Mouse (Mus musculus) embryonic facial prominence, embryonic 10.5 days (tissue): Measurements from ENCODE around the gene Vrk1. TPM values are rescaled to one million over a fixed set of nuclear protein-coding genes. Genes with fewer than 3 reads are reported as not detected.

Experiments
- DNase-seq: peaks from one replicate; pipeline ENCODE4 v3.0.0-alpha.2; 2017; ENCODE audit warnings: low spot score
- H3K27ac ChIP-seq: fragments of 300-500 bp; sonication (generic); replicated peaks from 2 replicates; pipeline ENCODE4 v1.5.1; 2016; ENCODE audit warnings: mild to moderate bottlenecking
- H3K27me3 ChIP-seq: fragments of 300-500 bp; sonication (generic); replicated peaks from 2 replicates; pipeline ENCODE4 v1.6.1; 2016; ENCODE audit warnings: low read depth, mild to moderate bottlenecking; ENCODE audit not compliant: poor library complexity, severe bottlenecking
- H3K36me3 ChIP-seq: fragments of 300-500 bp; sonication (generic); replicated peaks from 2 replicates; pipeline ENCODE4 v1.6.1; 2016; ENCODE audit warnings: mild to moderate bottlenecking, moderate library complexity
- H3K4me1 ChIP-seq: fragments of 300-500 bp; sonication (generic); 2 replicates; pipeline ENCODE4 v1.6.1; 2016
- H3K4me3 ChIP-seq: fragments of 300-500 bp; sonication (generic); 2 replicates; pipeline ENCODE4 v1.5.1; 2016; ENCODE audit warnings: mild to moderate bottlenecking, moderate library complexity
- H3K9me3 ChIP-seq: fragments of 300-500 bp; sonication (generic); 2 replicates; pipeline ENCODE4 v1.6.1; 2016; ENCODE audit warnings: mild to moderate bottlenecking
- WGBS: fragments of 180-500 bp; shearing (Covaris S2); methylation state at CpG from one replicate; pipeline ENCODE4 v1.1.7; 2016; 5-methylcytosine and 5-hydroxymethylcytosine counted together
- polyA plus RNA-seq: library from polyadenylated mRNA; unstranded; fragments of >200 nt; fragmentation: Nextera tagmentation; extraction: Ambion mirVana; gene quantifications from 2 replicates; pipeline ENCODE4 v1.2.1, GENCODE M21; 2016

Gene Vrk1
- polyA plus RNA-seq, 1 experiment from 2014 or later = 113 TPM

GRCm38 (mm10) chr12:106107272-106107671 is 97.2 kb downstream of the Vrk1 start:
- no peaks in the 10 kb centered on the region for H3K36me3 ChIP-seq
- no peak for DNase-seq
- no peaks in the 10 kb centered on the region for H3K27me3 ChIP-seq
- 91% methylated on average over 14 of the region's 14 CpGs for WGBS
- no peak overlapping the region for H3K4me3 ChIP-seq
- H3K9me3 ChIP-seq = no peaks in the 10 kb centered on the region
- no peak overlapping the region for H3K27ac ChIP-seq
- peaks cover 14% of the 10 kb centered on the region for H3K4me1 ChIP-seq

GRCm38 (mm10) chr12:106115070-106115891 is 105.3 kb downstream of the Vrk1 start:
- H3K4me1 ChIP-seq = peaks cover 21% of the 10 kb centered on the region
- H3K27ac ChIP-seq = no peak overlapping the region
- WGBS = 35% methylated on average over 6 of the region's 6 CpGs
- no peak overlapping the region for H3K4me3 ChIP-seq
- no peaks in the 10 kb centered on the region for H3K36me3 ChIP-seq
- H3K9me3 ChIP-seq = no peaks in the 10 kb centered on the region
- H3K27me3 ChIP-seq = no peaks in the 10 kb centered on the region
- DNase-seq = peak; percentile 80

GRCm38 (mm10) chr12:106115892-106116206 is 105.8 kb downstream of the Vrk1 start:
- Histone ChIP-seq H3K27ac (no peak overlapping the region), H3K9me3 (no peaks in the 10 kb centered on the region), H3K36me3 (no peaks in the 10 kb centered on the region), H3K27me3 (no peaks in the 10 kb centered on the region), H3K4me3 (no peak overlapping the region), H3K4me1 (peaks cover 21% of the 10 kb centered on the region)
- WGBS = 73% methylated on average over 5 of the region's 5 CpGs
- DNase-seq = no peak

GRCm38 (mm10) chr12:106123276-106123675 is 113.2 kb downstream of the Vrk1 start:
- no peak overlapping the region for H3K4me3 ChIP-seq
- H3K27ac ChIP-seq = no peak overlapping the region
- WGBS = 54% methylated on average over 14 of the region's 14 CpGs
- no peaks in the 10 kb centered on the region for H3K27me3 ChIP-seq
- H3K9me3 ChIP-seq = no peaks in the 10 kb centered on the region
- no peak for DNase-seq
- no peaks in the 10 kb centered on the region for H3K36me3 ChIP-seq
- peaks cover 12% of the 10 kb centered on the region for H3K4me1 ChIP-seq

GRCm38 (mm10) chr12:106124581-106124980 is 114.6 kb downstream of the Vrk1 start:
- H3K4me3 ChIP-seq = no peak overlapping the region
- no peak overlapping the region for H3K27ac ChIP-seq
- H3K27me3 ChIP-seq = no peaks in the 10 kb centered on the region
- H3K9me3 ChIP-seq = no peaks in the 10 kb centered on the region
- H3K4me1 ChIP-seq = peaks cover 12% of the 10 kb centered on the region
- 92% methylated on average over 3 of the region's 3 CpGs for WGBS
- no peak for DNase-seq
- H3K36me3 ChIP-seq = no peaks in the 10 kb centered on the region

Other genes starting within 250 kb of the Vrk1 start
- 283 and 294 TPM in 2 replicates for gene Papola, start 225.5 kb upstream of the Vrk1 start, polyA plus RNA-seq